Mouse (Mus musculus): ENCODE data around the gene D130040H23Rik. TPM values are rescaled to one million over a fixed set of nuclear protein-coding genes. Genes with fewer than 3 reads are reported as not detected.

D130040H23Rik gene
- total RNA-seq (2014; rRNA removed) = 1.7 and 2.0 TPM in 2 replicates
- polyA plus RNA-seq (2012; rRNA removed) = not detected in 2 replicates

DNA sequence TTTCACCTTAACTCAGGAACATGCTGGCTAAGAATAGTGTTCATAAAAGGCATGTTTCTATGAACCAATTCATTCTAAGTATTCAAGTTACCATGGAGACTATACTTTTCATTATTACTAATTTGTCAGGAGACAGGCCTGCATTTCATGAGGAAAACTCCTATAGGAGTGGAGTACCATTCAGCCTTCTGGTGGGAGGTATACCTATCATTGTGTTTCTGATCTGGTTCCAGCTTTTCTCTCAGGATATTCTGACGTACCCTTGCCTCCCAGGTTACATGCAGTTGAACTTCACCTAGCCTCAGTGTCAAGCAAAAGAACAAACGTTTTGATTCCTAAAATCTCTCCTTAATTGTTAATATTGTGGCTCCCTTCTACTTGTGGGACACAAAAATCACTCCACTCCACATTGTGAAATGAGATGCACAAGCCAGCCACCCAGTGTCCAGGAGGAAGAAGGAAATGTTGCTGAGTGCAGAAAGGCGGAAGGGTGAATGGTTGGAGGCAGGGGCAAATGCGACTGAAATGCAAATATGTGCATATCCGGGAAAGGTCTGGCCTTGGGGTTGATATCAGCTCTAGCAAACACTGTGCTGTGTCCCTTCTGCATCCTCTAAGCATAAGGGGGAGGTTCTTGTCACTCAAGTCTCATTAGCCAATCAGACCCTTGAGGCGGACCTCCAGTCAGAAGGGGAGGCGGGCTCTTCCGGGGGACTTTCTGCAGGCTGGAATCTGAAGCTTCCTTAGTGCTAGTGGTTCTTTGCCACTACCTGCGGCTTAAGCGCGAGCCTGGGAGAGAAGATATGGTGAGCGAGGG lies at the start of gene D130040H23Rik:
TSS of gene D130040H23Rik (plus strand) at position 695 of the 817 bp plus-strand sequence.
- Histone ChIP-seq H3K4me3 (ENCODE audit: insufficient read depth, low read depth, low read length) (peak within 1 kb of the TSS; percentile 83), H3K9ac (ENCODE audit: low read depth, low read length) (peak within 1 kb of the TSS; percentile 74), H3K27ac (replicated peaks; ENCODE audit: insufficient read depth, low read depth, low read length) (no peak within 1 kb of the TSS), H3K79me2 (ENCODE audit: control insufficient read depth, insufficient read depth, low read length) (no peaks in the 10 kb centered on the region), H3K36me3 (ENCODE audit: control insufficient read depth, insufficient read depth, low read length) (no peaks in the 10 kb centered on the region), H3K27me3 (ENCODE audit: control insufficient read depth, insufficient read depth, low read length) (no peaks in the 10 kb centered on the region), H3K4me1 (ENCODE audit: control insufficient read depth, insufficient read depth, low read length) (no peaks in the 10 kb centered on the region)
- peak; percentile 55 for DNase-seq (ENCODE audit: extremely low read depth, low read depth, low spot score)
- no peak for TF ChIP-seq POLR2A (IDR thresholded peaks at IDR 0.05; ENCODE audit: extremely low read depth, insufficient read depth, low read length)
- TF ChIP-seq CTCF (IDR thresholded peaks at IDR 0.05; ENCODE audit: low read depth, low read length) = no peak
- 9% methylated on average over 12 of the region's 12 CpGs for WGBS

DNA sequence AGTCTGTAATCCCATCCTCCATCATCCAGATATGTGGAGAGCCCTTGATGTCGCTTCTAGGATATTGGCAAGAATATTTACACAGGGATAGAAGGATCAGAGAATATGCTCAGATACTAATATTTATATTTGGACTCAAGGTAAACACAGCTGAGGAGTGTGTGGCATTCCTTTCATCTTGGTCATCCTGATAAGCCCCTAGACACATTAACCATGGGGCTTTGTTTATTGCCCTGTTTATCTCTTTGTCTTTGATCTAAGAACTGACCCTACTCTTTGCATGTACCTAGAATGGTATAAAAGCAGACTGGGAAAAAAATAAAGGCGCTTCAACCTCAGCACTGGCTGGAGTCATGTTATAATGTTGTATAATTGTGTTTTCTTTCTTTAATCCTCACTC lies 28.3 kb upstream of the D130040H23Rik start:
- Histone ChIP-seq H3K9ac (ENCODE audit: low read depth, low read length) (no peak overlapping the region), H3K4me1 (ENCODE audit: control insufficient read depth, insufficient read depth, low read length) (no peaks in the 10 kb centered on the region), H3K4me3 (ENCODE audit: insufficient read depth, low read depth, low read length) (no peak overlapping the region), H3K27me3 (ENCODE audit: control insufficient read depth, insufficient read depth, low read length) (no peaks in the 10 kb centered on the region), H3K79me2 (ENCODE audit: control insufficient read depth, insufficient read depth, low read length) (no peaks in the 10 kb centered on the region), H3K36me3 (ENCODE audit: control insufficient read depth, insufficient read depth, low read length) (no peaks in the 10 kb centered on the region), H3K27ac (replicated peaks; ENCODE audit: insufficient read depth, low read depth, low read length) (no peak overlapping the region)
- 41% methylated on average over 2 of the region's 2 CpGs for WGBS
- no peak for TF ChIP-seq POLR2A (IDR thresholded peaks at IDR 0.05; ENCODE audit: extremely low read depth, insufficient read depth, low read length)
- TF ChIP-seq CTCF (IDR thresholded peaks at IDR 0.05; ENCODE audit: low read depth, low read length) = no peak
- DNase-seq (ENCODE audit: extremely low read depth, low read depth, low spot score) = no peak

DNA sequence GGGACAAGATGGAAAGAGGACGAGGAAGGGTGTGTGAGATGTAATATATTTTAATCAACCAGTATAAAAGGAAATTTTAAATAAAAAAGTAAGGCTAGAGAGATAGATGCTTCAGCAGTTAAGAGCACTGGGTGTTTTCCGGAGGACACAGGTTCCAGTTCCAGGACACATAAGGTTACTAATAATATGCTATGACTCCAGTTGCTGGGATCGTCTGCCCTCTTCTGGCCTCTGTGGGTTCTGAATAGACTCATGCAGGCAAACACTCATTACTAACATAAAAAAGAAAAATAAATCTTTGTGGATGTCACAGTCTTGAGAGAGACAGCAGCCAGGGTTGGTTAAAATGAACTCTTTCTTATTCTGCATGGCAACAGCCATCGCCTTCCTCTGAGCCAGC lies 2.4 kb upstream of the D130040H23Rik start:
- H3K27me3 ChIP-seq (ENCODE audit: control insufficient read depth, insufficient read depth, low read length) = no peaks in the 10 kb centered on the region
- H3K27ac ChIP-seq (replicated peaks; ENCODE audit: insufficient read depth, low read depth, low read length) = no peak overlapping the region
- no peaks in the 10 kb centered on the region for H3K36me3 ChIP-seq (ENCODE audit: control insufficient read depth, insufficient read depth, low read length)
- H3K4me3 ChIP-seq (ENCODE audit: insufficient read depth, low read depth, low read length) = no peak overlapping the region
- H3K4me1 ChIP-seq (ENCODE audit: control insufficient read depth, insufficient read depth, low read length) = no peaks in the 10 kb centered on the region
- H3K79me2 ChIP-seq (ENCODE audit: control insufficient read depth, insufficient read depth, low read length) = no peaks in the 10 kb centered on the region
- DNase-seq (ENCODE audit: extremely low read depth, low read depth, low spot score) = no peak
- H3K9ac ChIP-seq (ENCODE audit: low read depth, low read length) = no peak overlapping the region
- 70% methylated on average over 4 of the region's 4 CpGs for WGBS
- 0 out of 2 replicates have a peak, but pooled peaks have one; percentile 2 for TF ChIP-seq CTCF (IDR thresholded peaks at IDR 0.05; ENCODE audit: low read depth, low read length)
- TF ChIP-seq POLR2A (IDR thresholded peaks at IDR 0.05; ENCODE audit: extremely low read depth, insufficient read depth, low read length) = no peak

DNA sequence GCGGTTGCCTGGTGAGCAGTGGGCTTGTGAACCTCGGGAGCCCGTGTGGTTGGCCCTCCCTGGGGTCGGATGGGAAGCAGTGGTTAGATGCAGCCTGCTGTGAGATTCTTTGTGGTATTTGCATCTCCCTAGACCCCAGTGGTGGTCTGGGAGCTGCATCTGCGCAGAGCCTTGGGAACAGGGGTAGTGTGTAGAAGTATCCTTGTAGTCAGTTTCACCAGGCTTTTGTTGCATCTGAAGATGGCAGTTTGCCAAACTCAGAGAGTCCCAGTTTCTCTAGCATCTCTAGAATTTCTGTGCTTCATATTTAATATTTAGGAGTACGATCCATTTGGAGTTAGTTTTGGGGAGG lies 299 bp downstream of the D130040H23Rik start:
- Histone ChIP-seq H3K27ac (replicated peaks; ENCODE audit: insufficient read depth, low read depth, low read length) (no peak overlapping the region), H3K4me1 (ENCODE audit: control insufficient read depth, insufficient read depth, low read length) (no peaks in the 10 kb centered on the region), H3K9ac (ENCODE audit: low read depth, low read length) (peak overlapping the region; percentile 74), H3K36me3 (ENCODE audit: control insufficient read depth, insufficient read depth, low read length) (no peaks in the 10 kb centered on the region), H3K79me2 (ENCODE audit: control insufficient read depth, insufficient read depth, low read length) (no peaks in the 10 kb centered on the region), H3K4me3 (ENCODE audit: insufficient read depth, low read depth, low read length) (peak overlapping the region; percentile 83), H3K27me3 (ENCODE audit: control insufficient read depth, insufficient read depth, low read length) (no peaks in the 10 kb centered on the region)
- TF ChIP-seq POLR2A (IDR thresholded peaks at IDR 0.05; ENCODE audit: extremely low read depth, insufficient read depth, low read length) (no peak), CTCF (IDR thresholded peaks at IDR 0.05; ENCODE audit: low read depth, low read length) (no peak)
- 14% methylated on average over 6 of the region's 6 CpGs for WGBS
- DNase-seq (ENCODE audit: extremely low read depth, low read depth, low spot score) = no peak

DNA sequence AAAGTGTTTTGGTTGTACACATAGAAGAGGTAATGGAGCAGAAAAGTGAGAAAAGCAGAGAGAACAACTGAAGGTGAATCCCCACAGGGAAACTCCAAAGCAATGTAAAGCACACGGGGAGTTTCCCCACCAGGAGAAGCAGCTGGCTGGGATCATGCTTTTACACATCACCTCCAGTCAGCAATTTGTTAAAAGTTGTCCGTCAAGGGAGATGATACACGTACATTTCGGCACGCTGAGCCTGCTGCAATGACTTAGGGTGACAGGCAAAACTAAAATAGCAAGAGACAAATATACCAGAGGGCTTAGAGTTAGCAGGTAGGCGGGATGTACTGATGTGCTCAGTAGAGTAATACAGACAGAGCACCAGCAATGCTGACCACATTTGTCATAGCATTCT lies 1.6 kb downstream of the D130040H23Rik start:
- H3K27ac ChIP-seq (replicated peaks; ENCODE audit: insufficient read depth, low read depth, low read length) = no peak overlapping the region
- no peaks in the 10 kb centered on the region for H3K79me2 ChIP-seq (ENCODE audit: control insufficient read depth, insufficient read depth, low read length)
- no peaks in the 10 kb centered on the region for H3K27me3 ChIP-seq (ENCODE audit: control insufficient read depth, insufficient read depth, low read length)
- 94% methylated on average over 6 of the region's 6 CpGs for WGBS
- TF ChIP-seq POLR2A (IDR thresholded peaks at IDR 0.05; ENCODE audit: extremely low read depth, insufficient read depth, low read length) (no peak), CTCF (IDR thresholded peaks at IDR 0.05; ENCODE audit: low read depth, low read length) (no peak)
- DNase-seq (ENCODE audit: extremely low read depth, low read depth, low spot score) = no peak
- no peak overlapping the region for H3K9ac ChIP-seq (ENCODE audit: low read depth, low read length)
- H3K4me3 ChIP-seq (ENCODE audit: insufficient read depth, low read depth, low read length) = no peak overlapping the region
- H3K36me3 ChIP-seq (ENCODE audit: control insufficient read depth, insufficient read depth, low read length) = no peaks in the 10 kb centered on the region
- no peaks in the 10 kb centered on the region for H3K4me1 ChIP-seq (ENCODE audit: control insufficient read depth, insufficient read depth, low read length)

DNA sequence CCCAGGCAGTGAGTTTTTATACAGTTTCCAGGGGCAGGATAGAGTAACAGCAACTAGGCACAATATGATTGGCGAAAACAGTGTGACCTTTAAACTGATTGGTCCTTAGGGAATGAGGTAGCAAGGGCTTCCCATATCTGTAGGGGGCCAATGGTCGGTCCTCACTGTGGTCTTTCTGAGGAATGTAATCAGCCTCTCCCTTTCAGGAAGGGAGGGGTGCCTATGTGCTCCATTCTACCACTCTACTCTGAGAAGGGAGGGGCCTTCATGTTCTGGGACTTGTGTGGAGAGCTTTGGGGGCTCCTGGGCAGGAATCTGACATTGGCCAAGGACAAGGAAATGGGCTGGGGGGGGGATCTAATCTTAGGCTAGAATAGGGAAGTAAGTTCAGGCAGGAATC lies 53.9 kb downstream of the D130040H23Rik start:
- Histone ChIP-seq H3K4me3 (ENCODE audit: insufficient read depth, low read depth, low read length) (no peak overlapping the region), H3K4me1 (ENCODE audit: control insufficient read depth, insufficient read depth, low read length) (no peaks in the 10 kb centered on the region), H3K79me2 (ENCODE audit: control insufficient read depth, insufficient read depth, low read length) (no peaks in the 10 kb centered on the region), H3K36me3 (ENCODE audit: control insufficient read depth, insufficient read depth, low read length) (no peaks in the 10 kb centered on the region), H3K27me3 (ENCODE audit: control insufficient read depth, insufficient read depth, low read length) (no peaks in the 10 kb centered on the region), H3K9ac (ENCODE audit: low read depth, low read length) (no peak overlapping the region), H3K27ac (replicated peaks; ENCODE audit: insufficient read depth, low read depth, low read length) (no peak overlapping the region)
- no peak for TF ChIP-seq CTCF (IDR thresholded peaks at IDR 0.05; ENCODE audit: low read depth, low read length)
- no peak for TF ChIP-seq POLR2A (IDR thresholded peaks at IDR 0.05; ENCODE audit: extremely low read depth, insufficient read depth, low read length)
- WGBS = 95% methylated on average over 2 of the region's 2 CpGs
- DNase-seq (ENCODE audit: extremely low read depth, low read depth, low spot score) = no peak

Measured in liver, adult 2 months (tissue).